Mouse (Mus musculus) lung, embryonic 15.5 days (tissue): ENCODE data around the gene Gm9999. TPM values are rescaled to one million over a fixed set of nuclear protein-coding genes. Genes with fewer than 3 reads are reported as not detected.
A peak's percentile ranks its signal among the peaks of the same experiment; 100 is the strongest.

Experiments used
- ATAC-seq: fragments of 200-750 bp; cut with Nextera tagmentation; 2 replicates; pipeline ENCODE4 v1.8.0; 2017; ENCODE audit warnings: moderate number of reproducible peaks, borderline replicate concordance; ENCODE audit not compliant: low FRiP score, low TSS enrichment; ENCODE audit errors: extremely low read depth
- H3K27ac ChIP-seq: fragments of 300-500 bp; sonication (generic); 2 replicates; pipeline ENCODE4 v1.5.1; 2015; ENCODE audit warnings: moderate library complexity, mild to moderate bottlenecking, inconsistent platforms
- H3K27me3 ChIP-seq: fragments of 300-500 bp; sonication (generic); 2 replicates; pipeline ENCODE4 v1.6.1; 2015; ENCODE audit warnings: inconsistent platforms
- H3K36me3 ChIP-seq: fragments of 300-500 bp; sonication (generic); 2 replicates; pipeline ENCODE4 v1.6.1; 2015; ENCODE audit warnings: inconsistent platforms
- H3K4me1 ChIP-seq: fragments of 300-500 bp; sonication (generic); 2 replicates; pipeline ENCODE4 v1.6.1; 2015; ENCODE audit warnings: inconsistent platforms
- H3K4me2 ChIP-seq: fragments of 300-500 bp; sonication (generic); 2 replicates; pipeline ENCODE4 v1.6.1; 2015; ENCODE audit warnings: inconsistent platforms, mild to moderate bottlenecking, moderate library complexity
- H3K4me3 ChIP-seq: fragments of 300-500 bp; sonication (generic); 2 replicates; pipeline ENCODE4 v1.5.1; 2015; ENCODE audit warnings: mild to moderate bottlenecking, inconsistent platforms
- H3K9ac ChIP-seq: fragments of 300-500 bp; sonication (generic); 2 replicates; pipeline ENCODE4 v1.6.1; 2015; ENCODE audit warnings: inconsistent platforms
- H3K9me3 ChIP-seq: fragments of 300-500 bp; sonication (generic); 2 replicates; pipeline ENCODE4 v1.6.1; 2016; ENCODE audit warnings: inconsistent platforms
- WGBS: fragments of 180-500 bp; shearing (Covaris S2); methylation state at CpG from one replicate; pipeline ENCODE4 v1.1.7; 2015; 5-methylcytosine and 5-hydroxymethylcytosine counted together
- polyA plus RNA-seq: library from polyadenylated mRNA; unstranded; fragments of >200 nt; fragmentation: Nextera tagmentation; extraction: Ambion mirVana; gene quantifications from 2 replicates; pipeline ENCODE4 v1.2.1, GENCODE M21; 2015

Gm9999 gene
- polyA plus RNA-seq, 1 experiment from 2014 or later, result not detected

DNA sequence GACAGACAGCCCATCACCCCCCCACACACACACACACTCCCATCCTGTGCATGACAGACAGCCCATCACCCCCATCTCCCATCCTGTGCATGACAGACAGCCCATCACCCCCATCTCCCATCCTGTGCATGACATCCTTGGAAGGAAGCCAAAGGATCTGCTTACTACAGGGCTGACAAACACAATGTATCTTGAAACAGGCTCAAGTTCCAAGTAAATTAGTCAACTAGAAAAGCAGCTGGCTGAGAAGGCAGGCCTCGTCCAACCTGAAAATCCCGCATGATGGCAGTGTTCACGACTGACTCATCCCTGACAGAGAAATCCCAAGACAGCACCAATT lies 17.2 kb downstream of the Gm9999 start:
- Histone ChIP-seq H3K27me3 (no peaks in the 10 kb centered on the region), H3K36me3 (peaks cover 32% of the 10 kb centered on the region; the same call in 1 of the 2 replicates), H3K9ac (no peak overlapping the region), H3K27ac (peak overlapping the region; percentile 25), H3K4me1 (peaks cover 46% of the 10 kb centered on the region), H3K4me3 (no peak overlapping the region), H3K9me3 (no peaks in the 10 kb centered on the region), H3K4me2 (no peak overlapping the region)
- peak; percentile 93 for ATAC-seq
- 32% methylated on average over 3 of the region's 3 CpGs for WGBS

DNA sequence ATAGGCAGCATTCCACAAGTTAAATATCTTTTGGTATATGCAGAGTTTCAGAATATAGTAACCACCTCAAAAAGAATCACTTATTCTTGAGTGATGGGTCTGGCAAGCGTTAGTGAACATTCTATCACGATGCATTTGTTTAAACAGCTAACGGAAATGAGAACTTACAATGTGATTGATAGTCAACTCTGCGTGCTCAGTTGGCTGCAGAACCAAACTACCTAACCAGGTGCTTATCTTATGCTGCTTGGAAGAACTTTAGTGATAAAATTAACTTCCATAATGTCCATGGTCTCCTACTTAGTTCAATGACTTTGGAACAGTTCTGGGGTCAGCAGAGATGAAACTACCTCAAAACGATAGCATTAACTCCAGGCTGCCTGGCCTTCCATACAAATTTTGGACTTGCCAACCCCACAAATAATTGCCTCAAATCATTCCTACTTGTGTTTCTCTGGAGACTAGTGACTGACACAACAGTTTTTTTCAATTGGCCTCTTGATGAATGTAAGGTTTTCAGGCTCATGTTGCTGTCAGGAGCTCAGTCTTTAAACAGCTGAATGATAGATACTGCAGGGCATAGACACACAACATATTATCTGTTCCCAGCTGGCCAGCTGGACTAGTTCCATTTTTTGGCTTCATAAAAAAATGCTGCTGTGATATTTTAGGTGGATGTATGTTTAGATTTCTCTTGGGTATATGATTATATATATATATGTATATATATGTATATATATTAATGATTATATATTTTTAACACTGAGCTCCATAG lies 17.9 kb downstream of the Gm9999 start:
- H3K27me3 ChIP-seq, result no peaks in the 10 kb centered on the region
- H3K4me3 ChIP-seq, result no peak overlapping the region
- WGBS, result 33% methylated on average over 5 of the region's 5 CpGs
- no peak overlapping the region for H3K9ac ChIP-seq
- H3K27ac ChIP-seq, result 0 out of 2 replicates have a peak overlapping the region, but pooled peaks have one; percentile 25
- H3K36me3 ChIP-seq, result peaks cover 26% of the 10 kb centered on the region; the same call in 1 of the 2 replicates
- no peak overlapping the region for H3K4me2 ChIP-seq
- ATAC-seq, result no peak
- no peaks in the 10 kb centered on the region for H3K9me3 ChIP-seq
- H3K4me1 ChIP-seq, result peaks cover 47% of the 10 kb centered on the region

DNA sequence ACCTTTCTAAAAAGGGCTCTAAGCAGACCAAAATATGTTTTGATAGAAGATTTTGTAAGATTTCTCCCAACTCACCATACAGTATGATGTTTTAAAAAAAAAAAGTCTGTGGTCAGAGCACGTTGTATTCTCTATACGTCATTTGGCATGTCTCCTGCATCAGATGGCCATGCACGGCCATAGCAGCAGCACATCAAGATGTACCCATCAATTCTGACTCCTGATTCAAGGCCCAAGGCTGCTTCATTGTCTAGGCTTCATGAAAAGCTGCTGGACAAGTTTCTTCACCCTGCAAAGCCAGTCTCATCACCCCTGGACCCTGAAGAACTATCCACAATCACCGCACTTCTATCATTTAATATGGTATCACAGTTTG lies 18.5 kb downstream of the Gm9999 start:
- Histone ChIP-seq H3K4me1 (peaks cover 50% of the 10 kb centered on the region), H3K9ac (no peak overlapping the region), H3K4me2 (no peak overlapping the region), H3K27ac (no peak overlapping the region), H3K4me3 (no peak overlapping the region), H3K27me3 (no peaks in the 10 kb centered on the region), H3K9me3 (no peaks in the 10 kb centered on the region), H3K36me3 (peaks cover 25% of the 10 kb centered on the region; the same call in 1 of the 2 replicates)
- 53% methylated on average over 4 of the region's 4 CpGs for WGBS
- ATAC-seq, result no peak

DNA sequence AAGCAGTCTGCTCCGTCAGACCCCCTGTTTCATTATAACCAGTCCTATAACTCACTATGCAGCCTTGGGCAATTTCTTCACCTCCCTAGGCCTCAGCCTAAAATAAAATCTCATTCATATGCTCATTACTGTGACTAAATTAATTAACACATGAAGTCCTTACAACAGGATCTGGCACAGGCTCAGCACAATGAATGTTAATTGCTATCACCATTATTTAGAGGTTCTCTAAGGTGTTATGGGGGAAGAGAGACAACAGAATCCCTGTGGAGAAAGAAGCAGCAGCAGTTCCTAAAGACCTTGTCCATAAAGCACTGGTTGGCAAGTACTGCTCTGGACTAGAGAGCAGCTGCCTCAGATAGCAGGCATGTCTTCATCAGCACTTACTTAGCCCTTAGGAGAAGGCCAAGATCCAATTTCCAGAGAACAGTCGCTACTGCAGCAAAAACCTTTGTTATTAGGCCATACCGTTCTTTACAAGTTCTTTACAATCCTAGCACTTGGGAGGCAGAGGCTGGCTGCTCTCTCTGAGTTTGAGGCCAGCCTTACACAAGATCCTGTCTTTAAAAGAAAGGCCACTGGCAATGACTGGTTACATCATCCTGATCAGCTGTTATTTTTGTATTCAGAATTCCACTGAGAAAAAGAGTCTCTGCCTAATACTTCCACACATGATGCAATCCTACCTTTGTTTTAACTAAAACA lies 20.2 kb downstream of the Gm9999 start:
- Histone ChIP-seq H3K4me2 (no peak overlapping the region), H3K27ac (no peak overlapping the region), H3K4me1 (peaks cover 54% of the 10 kb centered on the region), H3K27me3 (no peaks in the 10 kb centered on the region), H3K9ac (no peak overlapping the region), H3K4me3 (no peak overlapping the region), H3K9me3 (no peaks in the 10 kb centered on the region), H3K36me3 (peaks cover 8% of the 10 kb centered on the region; the same call in 1 of the 2 replicates)
- ATAC-seq, result no peak
- WGBS, result 51% methylated on average over 3 of the region's 3 CpGs

DNA sequence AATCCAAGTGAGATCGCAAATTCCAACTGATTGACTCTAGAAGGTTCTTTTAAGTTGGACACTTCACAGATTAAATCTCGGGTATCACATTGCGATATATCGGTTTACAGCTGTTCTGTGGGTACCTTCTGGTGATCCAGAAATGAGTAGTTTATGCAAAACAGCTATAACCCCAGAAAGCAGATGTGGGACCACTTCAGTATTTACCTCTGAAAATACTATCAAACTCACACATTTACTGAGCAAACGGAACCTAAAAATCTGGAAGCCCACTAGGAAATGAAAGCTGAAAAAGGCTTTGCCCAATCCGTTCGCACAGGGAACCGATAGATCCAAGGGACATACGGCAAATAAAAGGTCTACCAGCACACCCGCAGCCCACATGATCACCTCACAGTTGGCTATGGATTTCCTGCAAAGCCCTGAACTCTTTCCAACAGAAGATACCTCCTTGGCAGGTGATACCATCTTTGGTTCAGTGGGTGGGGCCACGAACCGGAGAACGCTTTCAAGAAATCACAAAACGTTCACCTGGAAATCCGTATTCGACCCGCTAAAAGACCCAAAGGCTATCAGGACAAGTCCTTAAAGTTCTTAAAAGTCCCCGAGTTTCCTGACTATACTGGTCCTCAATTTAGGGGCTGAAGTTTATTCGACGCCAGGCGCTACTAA lies 23.9 kb downstream of the Gm9999 start:
- no peaks in the 10 kb centered on the region for H3K9me3 ChIP-seq
- H3K4me3 ChIP-seq, result peak overlapping the region; percentile 92
- H3K27me3 ChIP-seq, result no peaks in the 10 kb centered on the region
- H3K4me1 ChIP-seq, result peaks cover 37% of the 10 kb centered on the region
- no peak for ATAC-seq
- H3K9ac ChIP-seq, result peak overlapping the region; percentile 85
- no peaks in the 10 kb centered on the region for H3K36me3 ChIP-seq
- 11% methylated on average over 21 of the region's 21 CpGs for WGBS
- peak overlapping the region; percentile 83 for H3K4me2 ChIP-seq
- peak overlapping the region; percentile 97 for H3K27ac ChIP-seq

DNA sequence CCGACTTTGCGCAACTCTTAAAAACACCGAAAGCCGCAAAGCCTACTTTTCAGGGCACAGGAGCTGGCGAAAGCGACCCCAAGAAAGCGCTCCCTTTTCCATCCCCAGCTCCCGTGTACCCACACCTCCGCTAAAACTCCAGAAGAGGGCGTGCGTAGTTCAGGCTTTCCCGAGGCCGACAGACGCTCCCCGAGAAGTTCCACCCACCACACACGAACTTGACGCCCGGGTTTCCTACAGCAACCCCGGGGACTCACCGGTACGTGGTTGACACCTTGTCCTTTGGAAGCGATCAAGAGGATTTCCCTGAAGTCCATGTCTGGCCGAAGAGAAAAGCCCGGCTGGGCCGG lies 24.4 kb downstream of the Gm9999 start:
- Histone ChIP-seq H3K4me1 (peaks cover 32% of the 10 kb centered on the region), H3K4me3 (peak overlapping the region; percentile 92), H3K9ac (peak overlapping the region; percentile 85), H3K9me3 (no peaks in the 10 kb centered on the region), H3K27ac (peak overlapping the region; percentile 97), H3K36me3 (no peaks in the 10 kb centered on the region), H3K4me2 (peak overlapping the region; percentile 83), H3K27me3 (no peaks in the 10 kb centered on the region)
- WGBS, result under 1% methylated on average over 25 of the region's 25 CpGs
- peak; percentile 64; the same call in 1 of the 2 replicates for ATAC-seq

DNA sequence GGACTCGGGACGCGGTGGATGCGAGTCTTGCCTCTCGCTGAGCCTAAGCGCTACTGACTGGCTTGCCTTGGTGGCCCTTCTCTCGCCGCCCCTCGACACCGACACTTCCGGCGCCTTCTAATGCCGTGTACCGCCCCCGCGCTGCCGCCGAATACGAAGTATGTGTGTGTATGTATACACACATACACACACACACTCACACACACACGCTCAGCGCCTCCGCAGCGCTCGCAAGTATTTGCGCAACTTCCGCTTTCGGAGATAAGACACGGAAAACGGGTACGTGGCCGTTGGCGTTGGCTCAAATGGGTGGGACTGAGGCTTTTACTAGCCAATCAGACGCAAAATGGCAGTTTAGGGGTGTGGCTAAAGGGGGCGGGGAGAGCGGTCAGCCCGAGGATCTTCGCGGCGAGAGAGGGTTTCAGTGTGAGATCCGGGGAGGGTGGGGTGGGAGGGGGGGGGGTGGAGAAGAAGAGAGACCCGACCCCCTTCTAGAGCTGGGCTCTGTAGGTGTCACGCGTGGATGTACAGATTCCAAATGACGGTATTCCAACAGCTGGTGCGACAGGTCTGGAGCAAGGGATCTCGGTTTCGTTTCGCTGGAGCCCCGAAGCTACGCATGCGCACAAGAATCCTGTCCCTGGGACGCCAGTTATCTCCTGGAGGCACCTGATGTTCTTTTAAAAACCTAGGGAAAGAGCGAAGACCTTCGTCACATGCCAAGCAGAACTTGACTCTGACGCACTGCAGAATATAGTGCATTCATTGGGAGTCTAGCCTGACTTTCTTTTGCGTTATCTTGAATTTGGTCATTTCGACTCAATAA lies 25.0 kb downstream of the Gm9999 start, which contains the start of gene Spty2d1:
Gene Spty2d1, minus strand, starts transcription at position 244 of the 826 bp plus-strand sequence.
- peak within 1 kb of the TSS; percentile 92 for H3K4me3 ChIP-seq
- H3K9ac ChIP-seq, result peak within 1 kb of the TSS; percentile 85
- ATAC-seq, result peak; percentile 96
- no peaks in the 10 kb centered on the region for H3K27me3 ChIP-seq
- WGBS, result under 1% methylated on average over 53 of the region's 57 CpGs
- H3K4me2 ChIP-seq, result peak within 1 kb of the TSS; percentile 83
- no peaks in the 10 kb centered on the region for H3K9me3 ChIP-seq
- peaks cover 29% of the 10 kb centered on the region for H3K4me1 ChIP-seq
- no peaks in the 10 kb centered on the region for H3K36me3 ChIP-seq
- peak within 1 kb of the TSS; percentile 97 for H3K27ac ChIP-seq

DNA sequence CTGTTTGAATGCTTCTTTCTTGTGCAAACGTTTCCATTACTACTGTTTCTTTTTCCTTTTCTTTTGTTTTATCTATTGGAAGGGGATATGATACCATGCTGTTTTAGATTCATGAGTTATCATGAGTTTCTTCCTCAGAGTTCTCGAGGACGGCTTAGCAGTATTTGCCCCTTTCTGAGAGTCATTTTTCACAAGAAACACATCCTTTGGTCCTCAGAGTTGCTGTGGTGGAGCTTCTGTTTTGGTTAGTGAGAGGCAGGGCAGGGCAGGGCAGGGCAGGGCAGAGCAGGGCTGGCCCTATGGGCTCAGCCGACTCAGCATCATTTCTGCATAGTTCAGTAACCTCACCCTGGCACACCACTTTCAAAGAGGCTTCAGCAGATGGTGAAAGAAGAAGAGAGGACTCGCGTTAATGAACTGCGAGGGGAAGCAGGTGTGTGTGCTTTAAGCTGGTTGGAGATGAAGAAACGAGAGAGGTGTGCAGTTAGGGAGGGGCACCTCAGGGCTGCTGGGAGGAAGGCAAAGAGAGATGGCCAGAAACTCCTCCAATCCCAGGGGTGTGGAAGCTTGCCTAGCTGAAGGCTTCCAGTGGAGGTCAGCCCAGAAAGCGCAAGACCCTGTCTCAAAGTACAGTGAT lies 29.9 kb downstream of the Gm9999 start:
- Histone ChIP-seq H3K9ac (no peak overlapping the region), H3K4me2 (no peak overlapping the region), H3K4me1 (peaks cover 23% of the 10 kb centered on the region), H3K4me3 (no peak overlapping the region), H3K36me3 (no peaks in the 10 kb centered on the region), H3K9me3 (no peaks in the 10 kb centered on the region), H3K27me3 (no peaks in the 10 kb centered on the region), H3K27ac (no peak overlapping the region; the same call in 1 of the 2 replicates)
- no peak for ATAC-seq
- WGBS, result 33% methylated on average over 9 of the region's 9 CpGs

DNA sequence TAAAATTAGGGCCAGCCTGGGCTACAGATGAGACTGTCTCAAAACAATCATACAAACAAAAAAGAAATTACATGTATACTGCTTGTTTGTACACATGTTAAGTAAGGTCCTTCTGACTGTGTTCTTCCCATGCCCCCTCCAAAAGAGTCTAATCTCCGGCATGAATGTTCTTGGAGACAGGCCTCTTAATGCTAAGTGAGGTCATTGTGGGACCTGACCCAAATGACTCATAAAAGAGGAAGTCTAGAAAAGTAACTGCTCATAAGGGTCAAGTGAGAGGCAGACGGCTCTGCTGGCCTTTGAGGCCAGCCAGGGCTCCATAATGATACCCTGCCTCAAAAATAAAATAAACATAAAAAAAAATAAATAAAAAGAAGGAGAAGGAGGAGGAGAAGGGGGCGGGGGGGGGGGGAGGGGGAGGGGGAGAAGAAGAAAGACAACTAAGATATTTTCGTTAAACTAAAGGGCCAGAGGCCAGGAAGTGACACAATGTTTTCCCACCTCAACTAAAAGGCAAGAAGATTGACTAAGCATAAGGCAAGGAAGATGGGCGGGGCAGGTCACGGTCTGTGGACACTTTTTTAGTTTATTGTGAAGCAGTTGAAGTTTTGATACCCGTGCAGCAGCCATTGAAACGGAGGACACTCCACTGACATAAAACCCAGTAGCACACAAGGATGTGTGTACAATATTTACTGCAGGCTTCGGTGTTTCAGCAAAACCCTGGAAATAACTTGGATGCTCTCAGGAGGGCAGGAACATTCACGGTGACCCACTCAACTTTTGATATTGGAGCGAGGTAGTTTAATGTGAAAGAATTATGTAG lies 31.4 kb downstream of the Gm9999 start:
- ATAC-seq, result no peak
- Histone ChIP-seq H3K9me3 (no peaks in the 10 kb centered on the region), H3K4me3 (no peak overlapping the region), H3K9ac (no peak overlapping the region), H3K27me3 (no peaks in the 10 kb centered on the region), H3K27ac (peak overlapping the region; percentile 73), H3K4me2 (no peak overlapping the region), H3K36me3 (no peaks in the 10 kb centered on the region), H3K4me1 (peaks cover 25% of the 10 kb centered on the region)
- WGBS, result 47% methylated on average over 10 of the region's 11 CpGs

DNA sequence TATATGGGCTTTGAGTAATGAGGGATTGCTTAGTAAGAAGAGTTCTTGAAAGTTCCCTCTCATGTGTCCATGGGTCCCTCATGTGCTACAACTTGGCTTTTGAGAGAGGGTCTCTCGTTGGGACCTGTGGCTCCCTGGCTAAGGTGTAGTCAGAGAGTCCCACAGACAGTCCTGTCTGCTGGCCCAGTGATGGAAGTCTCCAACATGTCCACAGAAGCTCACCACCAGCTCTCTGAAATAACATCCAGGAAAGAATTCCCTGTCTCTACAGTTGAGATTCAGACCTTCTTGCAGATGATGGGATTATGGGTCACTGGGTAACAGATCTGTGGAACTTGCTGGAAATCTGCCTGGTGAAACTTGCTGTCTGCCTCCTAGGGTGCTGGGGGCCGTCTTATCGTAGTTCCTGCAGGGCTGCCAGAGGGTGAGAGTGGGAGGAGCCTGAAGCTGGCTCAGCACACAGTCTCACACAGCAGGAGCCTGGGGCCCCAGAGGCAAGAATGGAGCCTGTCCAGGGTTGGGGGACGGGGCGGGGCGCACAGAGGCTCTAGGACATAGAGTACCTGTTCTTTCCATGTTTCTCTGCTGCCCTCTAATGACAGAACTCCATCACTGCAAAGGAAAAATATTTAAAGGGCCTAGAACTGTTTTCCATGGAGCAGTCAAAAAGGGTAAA lies 32.1 kb downstream of the Gm9999 start:
- H3K4me2 ChIP-seq, result peak overlapping the region; percentile 24
- no peaks in the 10 kb centered on the region for H3K9me3 ChIP-seq
- no peak overlapping the region for H3K9ac ChIP-seq
- no peak overlapping the region for H3K4me3 ChIP-seq
- 7% methylated on average over 6 of the region's 6 CpGs for WGBS
- H3K27me3 ChIP-seq, result no peaks in the 10 kb centered on the region
- ATAC-seq, result peak; percentile 99
- no peaks in the 10 kb centered on the region for H3K36me3 ChIP-seq
- H3K4me1 ChIP-seq, result peaks cover 30% of the 10 kb centered on the region
- H3K27ac ChIP-seq, result peak overlapping the region; percentile 73
